In genomic region chr4:149459425-149459824, GRCm38 (mm10) we compare ENCODE assay signal across 26 mouse cellular contexts. TPM values are rescaled to one million over a fixed set of nuclear protein-coding genes. Genes with fewer than 3 reads are reported as not detected.
"Had no signal": no experiment of that assay in that cellular context is flagged by ENCODE, and none has a peak within 500 bp of the region (broad histone marks: within the 10 kb centered on the region; RNA-seq: fewer than 3 reads in every experiment).

No protein-coding gene starts in this region.

- H3K27me3 ChIP-seq: lung, embryonic 15.5 days; midbrain, embryonic 13.5 days; midbrain, embryonic 15.5 days; neural tube, embryonic 12.5 days; stomach, embryonic 15.5 days had no signal

- H3K9ac ChIP-seq: liver, postnatal 0 days; lung, embryonic 15.5 days; midbrain, embryonic 13.5 days; midbrain, embryonic 15.5 days; neural tube, embryonic 12.5 days; stomach, embryonic 15.5 days had no signal

- ATAC-seq: liver, postnatal 0 days; lung, postnatal 0 days; midbrain, embryonic 13.5 days; midbrain, embryonic 15.5 days had no signal

- H3K4me2 ChIP-seq: lung, embryonic 15.5 days; midbrain, embryonic 11.5 days; midbrain, embryonic 13.5 days; midbrain, embryonic 15.5 days; neural tube, embryonic 12.5 days; stomach, embryonic 15.5 days had no signal

- H3K27ac ChIP-seq: lung, embryonic 15.5 days; macrophage; midbrain, embryonic 13.5 days; midbrain, embryonic 15.5 days; neural tube, embryonic 12.5 days; stomach, embryonic 15.5 days; stomach, postnatal 0 days had no signal

- H3K36me3 ChIP-seq: lung, embryonic 15.5 days; midbrain, embryonic 13.5 days; midbrain, embryonic 15.5 days; neural tube, embryonic 12.5 days; stomach, embryonic 15.5 days had no signal

- H3K4me3 ChIP-seq: lung, embryonic 15.5 days; megakaryocyte, embryonic 14.5 days; midbrain, embryonic 13.5 days; midbrain, embryonic 15.5 days; neural tube, embryonic 12.5 days; stomach, embryonic 15.5 days had no signal

- H3K4me1 ChIP-seq: neural tube, embryonic 12.5 days; stomach, embryonic 15.5 days had no signal

- H3K9me3 ChIP-seq: lung, embryonic 15.5 days; midbrain, embryonic 13.5 days; midbrain, embryonic 15.5 days; neural tube, embryonic 12.5 days; stomach, embryonic 15.5 days had no signal

- DNase-seq: liver, postnatal 0 days; lung, adult 2 months; lung, postnatal 14 days; lung, postnatal 36 days; right cerebral cortex, postnatal 25 days; right cerebral cortex, postnatal 4 days; spleen, adult 18-20 months; thymus, adult 2 months; thymus, postnatal 4 days had no signal

RNA-seq across cellular contexts. Expression of gene Rbp7, which starts 4.6 kb away (rescaled TPM):
- total RNA-seq: megakaryocyte progenitor cell, adult 5-6 weeks; midbrain, postnatal 0 days; monocyte, adult 5-6 weeks; neutrophil, adult 5-6 weeks had no signal
- polyA plus RNA-seq: liver, postnatal 0 days; macrophage; midbrain, embryonic 11.5 days; midbrain, embryonic 13.5 days; neural tube, embryonic 12.5 days; neural tube, embryonic 14.5 days had no signal

RNA-seq across cellular contexts. Expression of gene Tmem274, which starts 17.8 kb away (rescaled TPM):
- total RNA-seq: megakaryocyte progenitor cell, adult 5-6 weeks; midbrain, postnatal 0 days; monocyte, adult 5-6 weeks; neutrophil, adult 5-6 weeks had no signal
- polyA plus RNA-seq: liver, postnatal 0 days; lung, adult 2 months; lung, postnatal 0 days; macrophage; midbrain, embryonic 11.5 days; midbrain, embryonic 15.5 days; midbrain, postnatal 0 days; neural tube, embryonic 14.5 days; small intestine, adult 2 months; stomach, postnatal 0 days; thymus, adult 2 months; urinary bladder, adult 2 months had no signal
